ENCODE assay signal across 17 mouse cellular contexts in genomic region chr19:31963147-31963546, GRCm38 (mm10).
"Had no signal": no experiment of that assay in that cellular context is flagged by ENCODE, and none has a peak within 500 bp of the region (broad histone marks: within the 10 kb centered on the region; RNA-seq: fewer than 3 reads in every experiment).

No protein-coding gene starts in this region.

- H3K9ac ChIP-seq: limb, embryonic 13.5 days; liver, embryonic 14.5 days; neural tube, embryonic 12.5 days; stomach, embryonic 15.5 days had no signal

- H3K36me3 ChIP-seq: limb, embryonic 13.5 days; neural tube, embryonic 12.5 days; stomach, embryonic 15.5 days had no signal

- H3K4me1 ChIP-seq: limb, embryonic 13.5 days; neural tube, embryonic 12.5 days; stomach, embryonic 15.5 days had no signal

- DNase-seq: kidney, adult 8-10 months; kidney, postnatal 4 days; left cerebral cortex, postnatal 4 days; lung, adult 18-20 months; lung, postnatal 4 days; midbrain, embryonic 14.5 days; retina, postnatal 1 day; right cerebral cortex, postnatal 4 days; spleen, adult 18-20 months; thymus, adult 2 months; thymus, postnatal 25 days had no signal

- H3K27ac ChIP-seq: layer of hippocampus, adult 2 months; limb, embryonic 13.5 days; liver, embryonic 14.5 days; neural tube, embryonic 12.5 days; stomach, embryonic 15.5 days had no signal

- ATAC-seq: intestine, postnatal 0 days had no signal

- H3K4me3 ChIP-seq: layer of hippocampus, adult 2 months; limb, embryonic 13.5 days; neural tube, embryonic 12.5 days; stomach, embryonic 15.5 days had no signal

- H3K27me3 ChIP-seq: limb, embryonic 13.5 days; neural tube, embryonic 12.5 days; stomach, embryonic 15.5 days had no signal

- H3K4me2 ChIP-seq: limb, embryonic 13.5 days; neural tube, embryonic 12.5 days; stomach, embryonic 15.5 days had no signal

- H3K9me3 ChIP-seq: limb, embryonic 13.5 days; neural tube, embryonic 12.5 days; stomach, embryonic 15.5 days had no signal
